Mouse (Mus musculus) lung, adult 2 months (tissue): ENCODE data around the gene D630039A03Rik. TPM values are rescaled to one million over a fixed set of nuclear protein-coding genes. Genes with fewer than 3 reads are reported as not detected.

Source experiments
- DNase-seq: peaks from one replicate; pipeline ENCODE4 v3.0.0; 2022
- H3K4me1 ChIP-seq: fragments of 200-500 bp; 2 replicates; pipeline ENCODE4 v1.6.1; 2011; ENCODE audit warnings: low read length; ENCODE audit not compliant: control insufficient read depth, insufficient read depth
- H3K4me3 ChIP-seq: fragments of 200-500 bp; replicated peaks from 2 replicates; pipeline ENCODE3; 2011; ENCODE audit warnings: low read depth, mild to moderate bottlenecking, control low read depth, low read length; ENCODE audit errors: extremely low read depth
- CTCF ChIP-seq: fragments of 200-500 bp; IDR thresholded peaks from 2 replicates; pipeline ENCODE4 v1.5.1; 2011; ENCODE audit warnings: mild to moderate bottlenecking, low read length, control low read depth; ENCODE audit not compliant: insufficient read depth
- POLR2A ChIP-seq: fragments of 200-500 bp; IDR thresholded peaks from 2 replicates; pipeline ENCODE4 v1.6.1; 2011; ENCODE audit warnings: low read depth, mild to moderate bottlenecking, control low read depth, low read length, borderline replicate concordance; ENCODE audit errors: extremely low read depth
- WGBS: fragments of 180-500 bp; shearing (Covaris S2); methylation state at CpG from one replicate; pipeline ENCODE4 v1.1.7; 2018; 5-methylcytosine and 5-hydroxymethylcytosine counted together
- polyA plus RNA-seq: library from polyadenylated mRNA; depleted of rRNA; stranded (reverse); fragments of >200 nt; gene quantifications from 2 replicates; pipeline ENCODE4 v1.2.3, GENCODE M21; 2012

Gene D630039A03Rik
- polyA plus RNA-seq, 1 experiment, result 5.4 TPM

- 32% methylated on average over 6 of the region's 6 CpGs for WGBS
- Histone ChIP-seq H3K4me3 (no peak overlapping the region), H3K4me1 (peaks cover 12% of the 10 kb centered on the region)
- no peak for DNase-seq
- TF ChIP-seq POLR2A (no peak), CTCF (no peak)
These were observed 38.5 kb upstream of the D630039A03Rik start for GRCm38 (mm10) chr4:57954580-57954979.

- DNase-seq, result no peak
- no peak overlapping the region for H3K4me3 ChIP-seq
- peaks cover 12% of the 10 kb centered on the region for H3K4me1 ChIP-seq
- no peak for TF ChIP-seq CTCF
- no peak for TF ChIP-seq POLR2A
- 91% methylated on average over 7 of the region's 7 CpGs for WGBS
These were observed 37.7 kb upstream of the D630039A03Rik start for GRCm38 (mm10) chr4:57953796-57954195.

- TF ChIP-seq CTCF (no peak), POLR2A (no peak)
- WGBS, result 61% methylated on average over 1 of the region's 1 CpGs
- Histone ChIP-seq H3K4me1 (peaks cover 11% of the 10 kb centered on the region), H3K4me3 (no peak overlapping the region)
- DNase-seq, result no peak
These were observed 36.8 kb upstream of the D630039A03Rik start for GRCm38 (mm10) chr4:57952891-57953290.

- Histone ChIP-seq H3K4me1 (peaks cover 10% of the 10 kb centered on the region), H3K4me3 (no peak overlapping the region)
- 79% methylated on average over 3 of the region's 3 CpGs for WGBS
- no peak for TF ChIP-seq CTCF
- no peak for TF ChIP-seq POLR2A
- DNase-seq, result no peak
These were observed 36.3 kb upstream of the D630039A03Rik start for GRCm38 (mm10) chr4:57952416-57952815.

GRCm38 (mm10) chr4:57949866-57950265 lies 33.8 kb upstream of the D630039A03Rik start:
- DNase-seq, result no peak
- H3K4me1 ChIP-seq, result peaks cover 5% of the 10 kb centered on the region; the same call in 1 of the 2 replicates
- WGBS, result 89% methylated on average over 6 of the region's 6 CpGs

GRCm38 (mm10) chr4:57947476-57947875 lies 31.4 kb upstream of the D630039A03Rik start:
- WGBS, result 73% methylated on average over 4 of the region's 4 CpGs
- H3K4me1 ChIP-seq, result peaks cover 5% of the 10 kb centered on the region; the same call in 1 of the 2 replicates
- no peak for DNase-seq
- no peak overlapping the region for H3K4me3 ChIP-seq
- no peak for TF ChIP-seq POLR2A
- TF ChIP-seq CTCF, result no peak

More at GRCm38 (mm10) chr4:57949866-57950265, 33.8 kb upstream of the D630039A03Rik start:
- no peak overlapping the region for H3K4me3 ChIP-seq
- TF ChIP-seq POLR2A, result no peak
- TF ChIP-seq CTCF, result no peak

GRCm38 (mm10) chr4:57947036-57947435 lies 30.9 kb upstream of the D630039A03Rik start:
- H3K4me1 ChIP-seq, result peaks cover 5% of the 10 kb centered on the region; the same call in 1 of the 2 replicates
- WGBS, result 49% methylated on average over 10 of the region's 10 CpGs
- TF ChIP-seq CTCF (no peak), POLR2A (no peak)
- no peak overlapping the region for H3K4me3 ChIP-seq
- no peak for DNase-seq

- no peak for DNase-seq
- Histone ChIP-seq H3K4me1 (peaks cover 3% of the 10 kb centered on the region; the same call in 1 of the 2 replicates), H3K4me3 (no peak overlapping the region)
- no peak for TF ChIP-seq POLR2A
- TF ChIP-seq CTCF, result no peak
- 87% methylated on average over 2 of the region's 2 CpGs for WGBS
These were observed 26.8 kb upstream of the D630039A03Rik start for GRCm38 (mm10) chr4:57942892-57943291.

- DNase-seq, result no peak
- Histone ChIP-seq H3K4me3 (no peak overlapping the region), H3K4me1 (no peaks in the 10 kb centered on the region; the same call in 1 of the 2 replicates)
- 76% methylated on average over 4 of the region's 4 CpGs for WGBS
- TF ChIP-seq CTCF (no peak), POLR2A (no peak)
These were observed 24.5 kb upstream of the D630039A03Rik start for GRCm38 (mm10) chr4:57940631-57941030.

- no peak overlapping the region for H3K4me3 ChIP-seq
- H3K4me1 ChIP-seq, result no peaks in the 10 kb centered on the region; the same call in 1 of the 2 replicates
- WGBS, result 64% methylated on average over 6 of the region's 6 CpGs
- TF ChIP-seq CTCF, result no peak
- no peak for TF ChIP-seq POLR2A
- no peak for DNase-seq
These were observed 21.2 kb upstream of the D630039A03Rik start for GRCm38 (mm10) chr4:57937292-57937691.
